Mouse (Mus musculus): ENCODE results near the gene Slc15a2.

Slc15a2 gene

GRCm38 (mm10) chr16:36751979-36752378, 32.8 kb downstream of the Slc15a2 start:
- no peak for DNase-seq (ENCODE audit: low spot score)

GRCm38 (mm10) chr16:36747767-36748166, 37.0 kb downstream of the Slc15a2 start:
- no peak for DNase-seq (ENCODE audit: low spot score)

DNA sequence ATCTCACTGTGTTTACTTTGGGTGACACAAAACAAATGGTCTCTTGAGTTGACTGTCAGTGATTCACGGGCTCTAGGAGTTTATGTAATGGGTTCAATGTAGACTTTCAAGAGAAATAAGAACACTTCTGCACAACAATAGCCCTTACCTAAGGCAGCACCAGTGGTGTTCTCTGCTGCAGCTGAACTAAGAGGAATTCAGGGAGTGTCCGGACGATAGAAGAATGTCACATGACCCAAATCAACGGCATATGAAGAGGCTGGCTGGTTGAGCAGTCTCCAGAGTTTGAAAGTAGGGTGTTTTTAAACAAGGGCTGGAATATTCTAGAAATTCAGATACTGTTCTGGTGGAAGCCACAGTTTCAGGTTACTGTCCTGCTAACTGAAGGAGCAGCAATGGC, 37.7 kb downstream of the Slc15a2 start:
- peak; percentile 52 for DNase-seq (ENCODE audit: low spot score)

- DNase-seq (ENCODE audit: low spot score), result no peak
Measured at GRCm38 (mm10) chr16:36743580-36743979, 41.2 kb downstream of the Slc15a2 start.

GRCm38 (mm10) chr16:36739404-36739930, 45.3 kb downstream of the Slc15a2 start:
- DNase-seq (ENCODE audit: low spot score), result no peak

DNA sequence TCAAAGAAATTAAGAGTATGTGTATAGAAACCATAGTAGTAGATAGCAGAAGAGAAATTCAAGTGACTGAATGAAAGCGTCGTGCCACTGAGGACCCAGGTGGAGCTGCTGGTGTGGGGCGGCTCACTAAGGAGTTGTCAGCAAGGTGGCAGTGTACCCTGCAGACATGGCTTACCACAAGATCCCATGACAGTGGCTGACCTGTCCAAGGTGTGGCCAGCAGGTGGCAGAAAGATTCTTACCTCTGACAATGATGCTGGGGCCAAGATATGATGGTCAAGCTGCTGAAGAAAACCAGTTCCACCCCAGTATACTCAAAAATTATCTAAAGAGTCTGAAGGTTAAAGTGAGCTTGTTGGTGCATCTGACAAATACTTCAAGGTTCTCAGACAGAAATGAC, 49.3 kb downstream of the Slc15a2 start:
- DNase-seq (ENCODE audit: low spot score), result peak; percentile 51

DNA sequence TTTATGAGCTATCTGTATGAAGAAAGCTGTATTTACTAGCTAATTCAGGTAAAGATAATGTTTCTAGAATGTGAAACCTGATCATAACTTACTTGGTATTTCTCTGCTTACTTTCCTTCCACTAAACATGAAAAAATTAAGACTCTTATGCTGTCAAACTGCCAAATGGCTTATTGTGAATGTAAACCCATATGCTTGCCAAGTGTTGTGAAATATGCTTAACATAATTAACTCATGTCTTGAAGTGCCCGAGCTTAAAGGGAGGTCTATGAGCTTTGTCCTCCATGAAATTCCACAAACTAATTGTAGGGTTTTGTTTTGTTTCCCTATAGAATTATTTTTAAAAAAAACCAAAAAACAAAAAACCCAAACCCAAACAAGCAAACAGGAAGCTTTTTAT, 50.9 kb downstream of the Slc15a2 start:
- DNase-seq (ENCODE audit: low spot score), result no peak

GRCm38 (mm10) chr16:36732572-36732971, 52.2 kb downstream of the Slc15a2 start:
- DNase-seq (ENCODE audit: low spot score), result no peak

DNA sequence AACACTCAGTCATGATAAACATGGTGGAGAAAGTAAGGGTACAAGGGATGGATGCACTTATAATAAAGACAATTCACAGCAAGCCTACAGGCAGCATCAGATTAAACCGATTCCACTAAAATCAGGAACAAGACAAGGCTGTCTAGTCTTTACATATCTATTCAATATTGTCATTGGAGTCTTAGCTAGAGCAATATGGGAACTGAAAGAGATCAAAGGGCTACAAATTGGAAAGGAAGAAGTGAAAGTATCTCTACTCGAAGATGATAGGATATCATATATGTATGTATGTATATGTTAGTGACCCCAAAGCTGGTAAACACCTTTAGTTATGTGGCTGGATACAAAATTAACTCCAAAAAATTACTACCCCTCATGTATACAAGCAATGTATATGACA, 55.8 kb downstream of the Slc15a2 start:
- DNase-seq (ENCODE audit: low spot score), result no peak

DNA sequence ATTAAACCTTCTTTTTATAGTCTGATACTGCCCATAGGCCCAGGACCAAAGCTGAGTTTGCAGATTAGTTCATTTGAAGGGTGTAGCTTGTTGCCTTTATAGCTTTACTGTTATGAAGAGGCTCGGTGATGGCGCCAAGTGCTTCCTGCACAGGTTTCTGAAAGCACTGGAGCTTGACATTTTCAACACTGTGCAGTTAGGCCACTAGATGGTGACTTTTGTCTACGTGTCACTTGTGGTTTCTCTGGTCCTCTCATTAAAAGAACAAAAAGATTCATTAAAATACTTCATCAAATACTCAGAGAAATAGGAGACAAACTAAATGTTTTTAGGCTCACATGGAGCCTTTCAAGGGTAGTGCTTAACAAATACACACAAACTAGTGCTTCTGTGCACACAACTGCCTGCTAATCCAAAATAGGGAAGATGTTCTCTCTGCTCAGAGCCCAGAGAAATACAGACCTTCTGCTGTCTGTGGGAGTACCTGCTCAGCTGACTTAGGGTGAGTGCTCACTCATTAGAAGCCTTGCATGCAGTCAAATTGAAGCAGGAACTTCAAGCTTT, 60.8 kb downstream of the Slc15a2 start:
- DNase-seq (ENCODE audit: low spot score), result no peak

GRCm38 (mm10) chr16:36722739-36723138, 62.0 kb downstream of the Slc15a2 start:
- DNase-seq (ENCODE audit: low spot score), result no peak

DNA sequence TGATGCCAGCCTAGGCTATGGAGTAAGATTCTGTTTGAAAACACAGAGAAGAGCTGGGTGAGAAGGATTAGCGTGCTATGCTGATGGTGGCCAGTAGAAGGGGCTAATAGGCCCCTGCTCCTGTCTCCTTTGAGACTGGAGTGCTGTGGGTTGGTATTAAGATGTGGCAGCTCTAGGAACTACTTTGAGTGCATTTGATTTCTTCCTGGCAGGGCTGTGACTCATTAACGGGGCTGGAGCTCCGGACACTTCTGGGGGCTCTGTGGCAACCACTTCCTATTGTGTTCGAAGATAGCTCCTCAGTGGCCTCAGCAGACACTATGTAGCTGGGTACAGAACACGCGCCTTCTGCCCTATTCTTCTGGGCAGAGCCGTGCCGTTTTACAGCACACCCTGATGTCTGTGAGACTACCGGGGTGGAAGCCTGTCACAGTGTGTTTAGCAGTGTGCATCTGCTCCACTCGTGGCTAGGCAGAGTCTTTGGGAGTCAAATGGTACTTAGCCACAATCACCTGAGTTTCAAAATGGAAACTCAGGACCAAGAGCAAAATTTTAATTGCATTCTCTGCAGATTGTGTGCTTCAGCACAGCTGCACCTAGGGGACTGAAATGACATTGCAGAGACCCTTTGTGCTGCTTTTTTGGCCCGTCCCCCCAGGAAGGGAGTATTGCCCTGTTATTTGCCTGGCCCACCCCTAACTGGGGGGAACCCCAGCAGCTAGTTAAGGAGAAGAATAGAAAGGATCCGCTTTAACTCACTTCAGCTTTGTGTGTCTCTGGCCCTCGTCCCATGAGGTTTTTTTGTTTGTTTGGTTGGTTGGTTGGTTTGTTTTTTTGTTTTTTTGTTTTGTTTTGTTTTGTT, 64.3 kb downstream of the Slc15a2 start:
- no peak for DNase-seq (ENCODE audit: low spot score)

DNA sequence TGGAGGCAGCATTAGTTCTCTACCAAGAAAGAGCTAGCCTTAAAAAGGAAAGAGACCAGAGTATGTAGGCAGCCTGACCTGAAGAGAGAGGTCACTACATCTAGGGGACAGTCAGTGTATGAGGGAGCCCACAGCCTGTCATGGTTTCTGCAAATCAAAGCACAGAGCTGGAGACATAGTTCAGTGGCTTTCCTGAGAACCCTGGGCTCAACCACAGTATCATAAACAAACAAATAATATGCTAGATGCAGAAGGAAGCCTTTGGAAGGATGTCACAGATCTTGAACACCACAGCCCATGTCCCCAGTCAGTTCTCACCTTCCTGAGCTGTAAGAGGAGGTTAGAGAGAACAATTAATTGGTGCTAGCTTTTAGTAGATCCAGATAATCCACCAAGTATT, 66.1 kb downstream of the Slc15a2 start:
- no peak for DNase-seq (ENCODE audit: low spot score)

- DNase-seq (ENCODE audit: low spot score), result no peak
Measured at GRCm38 (mm10) chr16:36717481-36717880, 67.3 kb downstream of the Slc15a2 start.

GRCm38 (mm10) chr16:36711760-36712159, 73.0 kb downstream of the Slc15a2 start:
- DNase-seq (ENCODE audit: low spot score), result peak; percentile 63

DNA sequence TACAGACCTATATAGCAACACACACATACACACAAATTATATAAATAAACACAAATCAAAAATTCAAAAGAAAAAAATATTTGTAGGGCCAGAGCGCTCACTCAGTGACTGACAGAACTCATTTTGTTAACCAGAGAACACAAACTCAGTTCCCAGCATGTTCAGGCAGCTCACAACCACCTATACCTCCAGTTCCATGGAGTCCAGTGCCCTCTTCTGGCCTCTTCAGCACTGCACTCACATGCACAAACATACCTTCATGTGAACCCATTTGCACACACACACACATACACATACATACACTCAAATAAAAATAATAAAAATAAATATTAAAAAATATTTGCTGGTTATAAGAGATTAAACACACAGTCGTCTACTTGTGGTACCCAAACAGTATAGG, 74.0 kb downstream of the Slc15a2 start:
- no peak for DNase-seq (ENCODE audit: low spot score)

GRCm38 (mm10) chr16:36709405-36709804, 75.4 kb downstream of the Slc15a2 start:
- no peak for DNase-seq (ENCODE audit: low spot score)

DNA sequence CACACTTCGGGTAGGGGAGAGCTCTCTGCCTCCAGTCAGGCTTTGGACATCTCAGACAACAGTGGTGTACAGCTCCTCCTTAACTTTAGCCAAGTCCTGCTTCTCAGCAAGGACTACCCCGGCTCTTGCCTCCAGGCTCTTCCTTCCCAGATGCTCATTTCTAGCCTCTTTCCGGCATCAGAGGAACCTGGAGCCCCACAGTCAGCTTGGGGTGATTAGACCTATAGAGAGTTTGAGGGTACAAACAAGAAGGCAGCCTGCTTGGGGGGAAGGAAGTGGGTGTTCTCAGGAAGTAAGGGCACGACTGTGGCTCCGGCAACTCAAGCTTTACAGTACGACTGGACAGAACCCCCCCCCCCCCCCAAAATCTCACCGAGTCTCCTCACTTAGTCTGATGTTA, 76.0 kb downstream of the Slc15a2 start:
- no peak for DNase-seq (ENCODE audit: low spot score)

- DNase-seq (ENCODE audit: low spot score), result no peak
Measured at GRCm38 (mm10) chr16:36707702-36708423, 76.9 kb downstream of the Slc15a2 start.

- DNase-seq (ENCODE audit: low spot score), result no peak
Measured at GRCm38 (mm10) chr16:36700484-36700883, 84.3 kb downstream of the Slc15a2 start.
